Mouse (Mus musculus) adipocyte (in vitro differentiated cells): ENCODE results near the gene Cracr2b.

Source experiments
- DNase-seq: peaks from one replicate; pipeline ENCODE4 v3.0.0-alpha.2; 2016; ENCODE audit warnings: low spot score

Cracr2b gene

GRCm38 (mm10) chr7:141486239-141486638 is 25.3 kb downstream of the Cracr2b start:
- no peak for DNase-seq

- DNase-seq, result no peak
These were observed 26.2 kb downstream of the Cracr2b start for GRCm38 (mm10) chr7:141487141-141487540.

GRCm38 (mm10) chr7:141491151-141491550 is 30.3 kb downstream of the Cracr2b start:
- no peak for DNase-seq

GRCm38 (mm10) chr7:141492738-141493137 is 31.8 kb downstream of the Cracr2b start:
- no peak for DNase-seq

GRCm38 (mm10) chr7:141493729-141494128 is 32.8 kb downstream of the Cracr2b start:
- no peak for DNase-seq

GRCm38 (mm10) chr7:141495379-141495778 is 34.5 kb downstream of the Cracr2b start:
- DNase-seq, result no peak

- DNase-seq, result no peak
These were observed 35.0 kb downstream of the Cracr2b start for GRCm38 (mm10) chr7:141495940-141496339.

GRCm38 (mm10) chr7:141497600-141497999 is 36.7 kb downstream of the Cracr2b start:
- DNase-seq, result peak; percentile 36

- no peak for DNase-seq
These were observed 41.1 kb downstream of the Cracr2b start for GRCm38 (mm10) chr7:141501820-141502555.

GRCm38 (mm10) chr7:141502556-141502905 is 41.6 kb downstream of the Cracr2b start:
- DNase-seq, result no peak

- no peak for DNase-seq
These were observed 45.4 kb downstream of the Cracr2b start for GRCm38 (mm10) chr7:141506278-141506677.

GRCm38 (mm10) chr7:141508160-141508559 is 47.3 kb downstream of the Cracr2b start:
- no peak for DNase-seq

GRCm38 (mm10) chr7:141510196-141510595 is 49.3 kb downstream of the Cracr2b start:
- DNase-seq, result no peak

GRCm38 (mm10) chr7:141510681-141511191 is 49.8 kb downstream of the Cracr2b start:
- no peak for DNase-seq
